Mouse (Mus musculus) adrenal gland, postnatal 25 days (tissue): ENCODE results near the gene Mark3. TPM values are rescaled to one million over a fixed set of nuclear protein-coding genes. Genes with fewer than 3 reads are reported as not detected.

Experiments
- DNase-seq: peaks from one replicate; pipeline ENCODE4 v3.0.0; 2021; ENCODE audit warnings: mixed read lengths
- total RNA-seq: library from RNA; stranded (reverse); gene quantifications from 2 replicates; pipeline ENCODE4 v1.2.3, GENCODE M21; 2021

Gene Mark3
- total RNA-seq, 1 experiment from 2014 or later: 109 TPM

DNA sequence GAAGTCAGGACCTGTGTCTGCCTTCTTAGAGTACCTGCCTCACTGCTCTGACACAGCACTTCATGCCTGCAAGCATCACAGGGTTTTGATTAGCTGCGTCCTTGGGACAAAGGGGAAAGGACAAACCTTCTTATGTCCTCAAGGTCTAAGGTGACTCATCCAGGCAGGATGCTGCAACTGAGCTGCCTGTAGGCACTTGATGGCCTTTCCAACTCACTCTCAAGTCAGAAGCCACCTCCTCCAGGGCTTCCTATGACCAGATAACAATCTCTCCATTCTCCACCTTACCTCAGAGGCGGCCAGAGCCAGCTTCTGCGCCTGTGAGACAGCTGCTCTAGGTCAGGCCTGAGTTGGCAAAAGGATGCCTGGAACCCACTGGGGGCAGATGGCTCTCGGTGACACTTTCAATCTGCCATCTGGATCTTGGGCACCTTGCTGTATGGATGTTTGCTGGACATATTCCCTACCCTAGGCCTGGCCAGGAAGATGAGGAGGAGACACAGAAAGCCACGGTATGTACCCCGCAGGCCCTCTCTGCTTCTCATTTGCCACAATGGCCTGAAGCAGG is 124.1 kb downstream of the Mark3 start:
- no peak for DNase-seq

DNA sequence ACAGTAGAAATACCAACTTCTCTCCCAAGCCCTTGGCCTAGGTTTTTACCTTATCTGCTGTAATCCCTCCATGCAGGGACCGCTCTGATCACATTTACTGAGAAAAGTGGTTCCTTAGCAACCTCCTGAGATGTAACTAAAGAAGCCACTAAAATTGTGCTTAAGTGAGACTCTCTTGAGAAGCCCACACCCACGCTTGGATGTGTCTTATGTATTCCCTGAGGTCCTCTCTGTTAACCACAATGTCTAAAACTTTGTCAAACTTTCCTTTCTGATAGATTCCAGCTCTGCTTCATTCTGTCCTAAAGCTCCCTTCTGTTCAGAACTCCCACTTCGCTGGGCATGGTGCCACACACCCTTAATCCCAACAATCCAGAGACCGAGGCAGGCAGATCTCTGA is 125.2 kb downstream of the Mark3 start:
- no peak for DNase-seq

DNA sequence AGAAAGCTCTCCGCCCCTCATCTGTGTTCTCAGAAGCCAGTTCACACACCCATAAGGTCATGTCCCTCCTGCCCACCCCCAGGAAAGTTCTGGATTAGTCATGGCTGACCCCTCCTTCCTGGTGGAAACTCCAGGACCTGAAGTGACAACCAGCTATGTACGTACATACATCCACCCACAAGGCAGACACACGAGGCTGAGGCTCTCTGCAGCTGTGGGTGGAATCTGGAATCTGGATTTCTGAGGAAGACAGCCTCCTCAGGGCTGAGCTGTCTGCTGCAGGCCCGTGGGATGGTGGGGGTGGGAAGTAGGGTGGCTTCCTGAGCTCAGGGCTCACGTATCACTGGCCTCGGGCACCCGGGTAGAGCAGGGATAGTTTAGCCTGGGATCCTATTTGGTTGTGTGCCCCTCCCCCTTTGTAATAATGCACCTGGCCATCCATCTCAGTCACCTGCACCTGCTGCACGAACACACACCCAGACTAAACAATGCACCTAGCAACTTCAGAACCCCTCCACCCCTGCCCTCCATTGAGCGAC is 126.7 kb downstream of the Mark3 start:
- no peak for DNase-seq

DNA sequence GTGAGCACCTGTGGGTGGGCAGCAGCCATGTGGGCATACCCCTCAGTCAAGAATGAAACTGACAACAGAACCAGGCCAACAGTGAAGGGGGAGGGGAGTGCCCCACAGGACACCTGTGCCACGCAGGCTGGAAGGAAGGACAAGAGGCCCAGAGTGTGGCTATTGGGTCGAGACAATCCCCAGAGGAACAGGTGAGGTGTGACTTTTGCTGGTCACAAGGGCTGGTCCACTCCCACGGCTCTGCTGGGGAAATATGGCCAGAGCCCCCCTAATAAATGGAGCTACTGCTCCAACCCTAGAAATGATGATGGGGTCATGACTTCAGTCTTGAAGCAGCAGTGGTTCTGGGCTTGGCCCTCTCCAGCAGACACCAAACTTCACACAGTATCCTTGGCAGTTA is 129.0 kb downstream of the Mark3 start:
- DNase-seq: no peak

DNA sequence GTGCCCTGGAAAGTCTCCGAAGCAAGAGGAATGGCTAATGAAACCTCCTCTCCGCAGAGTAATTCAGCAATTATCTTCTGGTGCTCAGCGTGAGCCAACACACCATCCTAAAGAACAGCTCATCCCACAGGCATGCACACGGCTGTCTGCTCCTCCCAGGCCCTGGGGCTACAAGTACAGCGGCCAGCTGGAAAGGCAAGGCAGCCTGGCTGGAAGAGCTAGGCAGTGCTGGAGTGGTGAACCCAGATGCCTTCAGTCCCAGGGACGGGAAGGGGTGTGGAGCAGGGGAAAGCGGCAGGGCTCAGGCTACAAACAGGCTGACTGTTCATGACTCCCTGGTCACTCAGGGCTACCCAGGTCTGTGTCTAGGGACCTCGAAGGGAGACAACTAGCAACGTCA is 130.3 kb downstream of the Mark3 start:
- peak; percentile 58 for DNase-seq

DNA sequence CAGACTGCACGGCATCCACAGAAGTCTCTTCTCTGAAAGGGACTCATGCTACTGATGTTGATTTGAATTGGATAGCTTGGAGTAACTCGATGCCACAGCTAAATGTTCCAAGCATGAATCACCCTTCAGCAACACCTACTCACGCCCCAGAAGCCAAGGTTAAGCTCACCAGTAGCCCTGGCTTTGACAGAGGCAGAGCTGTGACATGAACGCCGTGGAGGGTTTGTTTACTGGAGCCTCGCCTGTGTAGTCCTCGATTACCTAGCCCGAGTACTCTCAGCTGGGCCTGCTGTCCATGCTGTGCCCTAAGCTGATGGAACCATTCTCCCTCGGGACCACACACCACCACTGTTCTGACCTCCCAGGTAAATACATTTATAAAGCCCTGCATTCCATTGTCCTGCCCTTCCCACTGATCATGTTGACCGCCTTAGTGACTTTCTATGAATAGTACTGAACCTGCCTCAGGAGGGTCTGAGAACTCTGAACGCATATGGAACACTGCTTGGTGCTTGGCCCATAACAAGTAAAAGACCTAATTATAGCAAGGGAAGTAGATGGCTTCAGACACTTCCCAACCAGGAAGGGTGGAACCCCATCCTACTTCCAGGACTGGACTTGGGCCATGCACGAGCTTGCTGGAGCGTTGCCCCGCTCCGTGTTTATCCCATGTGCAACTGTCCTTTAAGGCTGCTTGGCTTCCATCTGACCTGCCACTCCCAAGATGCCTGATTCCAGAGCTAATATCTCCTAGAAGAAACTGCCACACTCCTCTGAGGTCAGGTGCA is 131.1 kb downstream of the Mark3 start:
- DNase-seq: peak; percentile 53

Other genes starting within 250 kb of the Mark3 start
- 123 and 157 TPM in 2 replicates for gene Cdc42bpb, start 196.8 kb upstream of the Mark3 start, total RNA-seq
- 0.85 TPM in 1 of 2 replicates, not detected in the other for gene Lbhd2, start 167.7 kb upstream of the Mark3 start, total RNA-seq
- gene Exoc3l4, start 157.5 kb upstream of the Mark3 start, total RNA-seq: 4.4 and 5.7 TPM in 2 replicates
- 7.2 and 15.0 TPM in 2 replicates for gene Tnfaip2, start 132.1 kb upstream of the Mark3 start, total RNA-seq
- not detected in 2 replicates for gene Gm266, start 88.7 kb upstream of the Mark3 start, total RNA-seq
- gene Eif5, start 36.5 kb upstream of the Mark3 start, total RNA-seq: 338 and 346 TPM in 2 replicates
- 24.3 and 27.3 TPM in 2 replicates for gene Ckb, start 97.8 kb downstream of the Mark3 start, total RNA-seq
- 9.6 and 11.0 TPM in 2 replicates for gene Trmt61a, start 103.6 kb downstream of the Mark3 start, total RNA-seq
- 34.8 and 36.2 TPM in 2 replicates for gene Bag5, start 138.7 kb downstream of the Mark3 start, total RNA-seq
- gene Apopt1, start 138.7 kb downstream of the Mark3 start, total RNA-seq: 69.6 and 71.2 TPM in 2 replicates
- 118 and 144 TPM in 2 replicates for gene Klc1, start 184.3 kb downstream of the Mark3 start, total RNA-seq
- 14.7 and 17.7 TPM in 2 replicates for gene Xrcc3, start 239.3 kb downstream of the Mark3 start, total RNA-seq
- 99.4 and 105 TPM in 2 replicates for gene Zfyve21, start 239.6 kb downstream of the Mark3 start, total RNA-seq